Mouse (Mus musculus) activated CD4-positive, CD25-positive, alpha-beta regulatory T cell, adult 9 weeks (primary cell): Measurements from ENCODE around the gene Flywch2. TPM values are rescaled to one million over a fixed set of nuclear protein-coding genes. Genes with fewer than 3 reads are reported as not detected.

Experiments
- polyA plus RNA-seq: library from polyadenylated mRNA; unstranded; fragments of 100-300 nt; shearing (Covaris generic); gene quantifications from one replicate; pipeline ENCODE4 v1.2.1, GENCODE M21; 2017

The Flywch2 gene
- polyA plus RNA-seq, result 4.9 TPM

GRCm38 (mm10) chr17:23785561-23786471 is at the start of gene Flywch2:
TSS of gene Flywch2 (minus strand) at chr17:23786081.

DNA sequence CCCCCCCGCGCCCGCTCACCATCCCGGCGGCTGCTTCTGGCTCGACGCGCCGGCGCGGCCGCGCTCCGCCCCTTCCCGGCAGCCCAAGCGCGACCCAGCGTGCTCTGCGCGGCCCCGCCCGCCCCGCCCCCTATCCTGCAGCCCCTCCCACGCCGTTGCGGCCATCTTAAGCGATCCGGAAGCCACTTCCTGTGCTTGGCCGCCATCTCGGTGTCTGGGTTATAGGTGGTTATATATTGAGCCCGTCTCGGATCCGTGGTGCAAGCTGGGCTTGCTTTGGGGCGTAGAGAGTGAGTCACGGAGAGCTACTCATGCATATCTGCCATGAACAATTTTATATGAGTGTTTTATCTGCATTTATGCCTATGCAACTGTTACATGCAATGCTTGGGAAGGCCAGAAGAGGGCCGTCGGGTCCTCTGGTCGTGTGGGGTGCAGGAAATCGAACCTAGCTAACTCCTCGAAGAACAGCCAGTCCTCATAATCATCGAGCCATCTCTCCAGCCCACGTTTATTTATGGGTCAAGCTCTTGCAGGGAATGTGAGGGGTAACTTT is 43.3 kb upstream of the Flywch2 start, which contains the start of gene Elob:
Elob (minus strand) TSS at position 73 of the 556 bp plus-strand sequence.

GRCm38 (mm10) chr17:23790269-23791078 is 4.6 kb upstream of the Flywch2 start, which contains the start of gene Srrm2:
TSS of gene Srrm2 (plus strand) at chr17:23790532.

DNA sequence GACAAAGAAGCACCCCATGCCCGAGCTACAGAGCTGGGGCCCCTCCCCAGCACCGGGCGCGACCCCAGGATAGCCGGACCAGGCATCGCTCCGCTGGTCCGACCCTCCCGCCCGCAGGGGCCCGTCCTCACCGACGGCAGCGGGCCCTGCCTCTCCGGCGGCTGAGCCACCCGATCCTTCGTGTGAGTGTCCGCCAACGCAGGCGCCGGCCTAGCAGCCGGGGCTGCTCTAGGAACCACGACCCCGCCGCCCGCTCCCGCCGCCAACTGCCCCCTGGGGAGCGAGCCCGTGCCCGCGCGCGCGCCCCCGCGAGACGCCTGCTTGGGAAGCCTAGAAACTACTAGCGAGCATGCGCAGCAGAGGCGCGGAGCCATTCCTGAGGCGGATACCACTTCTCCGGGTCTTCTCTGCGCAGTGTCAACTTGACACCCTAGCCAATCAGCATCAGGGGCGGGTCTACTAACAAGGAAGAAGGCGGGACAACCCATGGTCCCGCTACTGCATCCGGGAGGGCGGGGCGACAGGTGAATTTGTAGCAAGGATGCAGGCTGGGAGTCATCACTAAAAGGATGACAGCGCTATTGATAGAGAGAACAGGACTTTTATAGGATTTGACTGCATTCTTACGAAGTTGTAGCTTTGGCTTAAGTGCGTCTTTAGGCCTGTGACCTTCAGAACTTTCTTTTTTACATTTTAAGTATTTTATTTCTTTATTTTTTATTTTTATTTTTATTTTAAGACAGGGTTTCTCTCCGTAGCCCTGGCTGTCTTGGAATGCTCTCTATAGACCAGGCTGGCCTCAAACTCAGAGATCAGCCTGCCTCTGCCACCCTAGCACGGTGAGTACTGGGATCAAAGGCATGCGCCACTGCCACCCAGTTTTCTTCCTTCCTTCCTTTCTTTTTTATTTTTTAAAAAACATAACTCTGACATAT is 14.3 kb downstream of the Flywch2 start, which contains the start of gene Flywch1:
Flywch1 (minus strand) TSS at position 319 of the 935 bp plus-strand sequence.

DNA sequence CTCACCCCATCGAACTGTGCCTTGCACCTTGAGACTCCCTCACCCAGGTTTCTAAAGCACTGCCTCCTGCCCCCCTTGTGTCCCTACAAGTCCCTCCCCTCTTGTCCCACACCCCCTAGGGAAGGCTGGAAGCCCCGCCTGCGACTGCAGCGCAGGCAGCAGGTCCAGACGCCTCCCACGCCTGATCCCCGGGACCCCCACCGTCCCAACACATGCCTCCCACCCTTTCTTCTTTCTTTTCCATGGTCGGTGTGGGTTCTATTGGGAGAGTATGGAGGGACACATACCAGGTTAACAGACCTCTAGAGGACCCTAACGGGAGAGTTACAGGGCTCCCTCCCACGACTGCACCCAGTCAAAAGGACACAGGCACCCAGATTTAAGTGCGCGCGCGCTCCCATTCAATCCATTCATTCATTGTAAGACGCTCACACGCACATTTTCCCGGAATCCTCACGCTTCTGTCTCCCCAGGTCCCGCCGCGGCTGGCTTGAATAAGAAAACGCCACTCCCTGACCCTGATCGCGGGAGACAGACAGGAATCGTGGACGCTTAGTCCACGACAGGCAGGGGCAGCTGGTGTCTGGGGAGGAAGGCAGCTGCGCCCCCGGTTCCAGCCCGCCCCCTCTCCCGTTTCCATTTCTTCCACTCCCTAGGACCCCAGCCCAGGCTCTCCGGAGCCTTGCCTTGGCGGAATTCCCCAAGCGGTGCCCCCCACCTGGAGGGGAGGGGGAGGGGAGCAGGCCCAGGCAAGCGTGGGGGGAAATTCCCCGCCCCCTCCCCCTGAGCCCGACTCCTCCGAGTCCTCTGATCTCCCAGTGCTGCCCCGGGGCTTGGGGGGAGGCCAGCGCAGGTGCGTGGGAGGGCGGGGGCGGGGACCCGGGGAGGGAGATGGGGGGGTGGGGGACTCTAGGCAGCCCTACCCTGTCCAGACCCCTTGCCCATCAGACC is 40.3 kb downstream of the Flywch2 start, which contains the start of gene Kremen2:
Kremen2 (minus strand) TSS at position 533 of the 951 bp plus-strand sequence.

DNA sequence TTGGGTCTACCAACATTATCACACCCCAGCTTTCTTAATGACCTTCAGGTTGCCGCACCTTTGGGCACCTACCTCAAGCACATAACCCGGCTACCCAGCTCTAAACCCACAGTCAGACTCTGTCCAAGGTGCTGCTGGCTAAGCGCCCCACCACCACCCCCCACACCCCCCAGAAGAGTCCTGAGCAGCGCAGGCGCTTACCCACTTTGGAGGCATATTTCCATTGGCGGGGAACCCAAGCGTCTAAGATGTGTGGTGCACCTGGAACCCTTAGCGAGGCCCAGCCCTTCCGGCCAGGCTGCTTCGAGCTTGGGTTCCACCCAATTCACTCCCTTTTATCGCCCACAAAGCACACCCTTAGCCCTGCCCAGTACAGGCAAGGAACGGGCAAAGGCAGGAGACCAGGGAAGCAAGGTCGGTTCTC is 45.3 kb downstream of the Flywch2 start, which contains the start of gene Paqr4:
Paqr4 (minus strand) TSS at position 270 of the 424 bp plus-strand sequence.

Other genes starting within 250 kb of the Flywch2 start
- gene Zfp213, start 221.8 kb downstream of the Flywch2 start, polyA plus RNA-seq, result 14.2 TPM
- gene Zfp13, start 186.6 kb downstream of the Flywch2 start, polyA plus RNA-seq, result not detected
- 0.89 TPM for gene Zscan10, start 185.2 kb downstream of the Flywch2 start, polyA plus RNA-seq
- gene Mmp25, start 140.8 kb downstream of the Flywch2 start, polyA plus RNA-seq, result 0.60 TPM
- not detected for gene Bicdl2, start 125.6 kb downstream of the Flywch2 start, polyA plus RNA-seq
- gene Hcfc1r1, start 112.5 kb downstream of the Flywch2 start, polyA plus RNA-seq, result 64.9 TPM
- gene Thoc6, start 112.2 kb downstream of the Flywch2 start, polyA plus RNA-seq, result 31.2 TPM
- gene Tnfrsf12a, start 108.6 kb downstream of the Flywch2 start, polyA plus RNA-seq, result 6.5 TPM
- gene Cldn6, start 106.8 kb downstream of the Flywch2 start, polyA plus RNA-seq, result not detected
- not detected for gene Cldn9, start 102.1 kb downstream of the Flywch2 start, polyA plus RNA-seq
- gene 1520401A03Rik, start 63.3 kb downstream of the Flywch2 start, polyA plus RNA-seq, result not detected
- 19.9 TPM for gene Pkmyt1, start 59.7 kb downstream of the Flywch2 start, polyA plus RNA-seq
- gene Paqr4, start 45.2 kb downstream of the Flywch2 start, polyA plus RNA-seq, result 8.8 TPM
- 5.7 TPM for gene Kremen2, start 40.2 kb downstream of the Flywch2 start, polyA plus RNA-seq
- 31.6 TPM for gene Flywch1, start 14.5 kb downstream of the Flywch2 start, polyA plus RNA-seq
- gene Srrm2, start 4.5 kb upstream of the Flywch2 start, polyA plus RNA-seq, result 454 TPM
- gene Elob, start 43.1 kb upstream of the Flywch2 start, polyA plus RNA-seq, result 708 TPM
- 0.49 TPM for gene Prss33, start 50.0 kb upstream of the Flywch2 start, polyA plus RNA-seq
- not detected for gene Prss32, start 57.8 kb upstream of the Flywch2 start, polyA plus RNA-seq
- 5.6 TPM for gene Prss41, start 58.1 kb upstream of the Flywch2 start, polyA plus RNA-seq
- gene Prss21, start 82.0 kb upstream of the Flywch2 start, polyA plus RNA-seq, result not detected
- not detected for gene Dcpp1, start 94.8 kb upstream of the Flywch2 start, polyA plus RNA-seq
- not detected for gene Dcpp2, start 94.8 kb upstream of the Flywch2 start, polyA plus RNA-seq
- not detected for gene Dcpp3, start 131.4 kb upstream of the Flywch2 start, polyA plus RNA-seq
- gene Sbp, start 155.6 kb upstream of the Flywch2 start, polyA plus RNA-seq, result not detected
- gene Sbpl, start 169.2 kb upstream of the Flywch2 start, polyA plus RNA-seq, result not detected
- gene Prss30, start 194.5 kb upstream of the Flywch2 start, polyA plus RNA-seq, result 0.61 TPM
- gene Prss22, start 212.0 kb upstream of the Flywch2 start, polyA plus RNA-seq, result not detected